Mouse (Mus musculus): ENCODE results near the gene Mia. TPM values are rescaled to one million over a fixed set of nuclear protein-coding genes. Genes with fewer than 3 reads are reported as not detected.

Gene Mia
- polyA plus RNA-seq, 1 experiment from 2014 or later = 53.5 TPM

- no peak; the same call in 1 of the 2 replicates for ATAC-seq (ENCODE audit: insufficient number of reproducible peaks, low FRiP score, low TSS enrichment, low read depth)
- Histone ChIP-seq H3K9ac (no peak overlapping the region), H3K27me3 (no peaks in the 10 kb centered on the region), H3K4me3 (replicated peaks) (no peak overlapping the region), H3K4me2 (replicated peaks) (no peak overlapping the region), H3K27ac (replicated peaks) (no peak overlapping the region), H3K4me1 (no peaks in the 10 kb centered on the region), H3K9me3 (replicated peaks) (no peaks in the 10 kb centered on the region), H3K36me3 (peaks cover 58% of the 10 kb centered on the region)
- 92% methylated on average over 8 of the region's 8 CpGs for WGBS
These were observed 22.9 kb upstream of the Mia start for GRCm38 (mm10) chr7:27203730-27204449.

- no peak overlapping the region for H3K4me3 ChIP-seq (replicated peaks)
- WGBS = 94% methylated on average over 8 of the region's 8 CpGs
- H3K4me2 ChIP-seq (replicated peaks) = no peak overlapping the region
- no peak overlapping the region for H3K9ac ChIP-seq
- ATAC-seq (ENCODE audit: insufficient number of reproducible peaks, low FRiP score, low TSS enrichment, low read depth) = no peak
- peaks cover 33% of the 10 kb centered on the region for H3K36me3 ChIP-seq
- no peaks in the 10 kb centered on the region for H3K27me3 ChIP-seq
- peaks cover 17% of the 10 kb centered on the region for H3K4me1 ChIP-seq
- no peaks in the 10 kb centered on the region for H3K9me3 ChIP-seq (replicated peaks)
- no peak overlapping the region for H3K27ac ChIP-seq (replicated peaks)
These were observed 17.8 kb upstream of the Mia start for GRCm38 (mm10) chr7:27198779-27199178.

GRCm38 (mm10) chr7:27198355-27198754 lies 17.4 kb upstream of the Mia start:
- peaks cover 18% of the 10 kb centered on the region for H3K4me1 ChIP-seq
- no peaks in the 10 kb centered on the region for H3K9me3 ChIP-seq (replicated peaks)
- H3K9ac ChIP-seq = no peak overlapping the region
- no peak overlapping the region for H3K4me3 ChIP-seq (replicated peaks)
- H3K4me2 ChIP-seq (replicated peaks) = no peak overlapping the region
- no peak for ATAC-seq (ENCODE audit: insufficient number of reproducible peaks, low FRiP score, low TSS enrichment, low read depth)
- no peaks in the 10 kb centered on the region for H3K27me3 ChIP-seq
- H3K36me3 ChIP-seq = peaks cover 33% of the 10 kb centered on the region
- no peak overlapping the region for H3K27ac ChIP-seq (replicated peaks)

- peaks cover 33% of the 10 kb centered on the region for H3K36me3 ChIP-seq
- H3K9me3 ChIP-seq (replicated peaks) = no peaks in the 10 kb centered on the region
- ATAC-seq (ENCODE audit: insufficient number of reproducible peaks, low FRiP score, low TSS enrichment, low read depth) = no peak
- H3K4me2 ChIP-seq (replicated peaks) = no peak overlapping the region
- H3K9ac ChIP-seq = no peak overlapping the region
- H3K4me3 ChIP-seq (replicated peaks) = no peak overlapping the region
- peaks cover 18% of the 10 kb centered on the region for H3K4me1 ChIP-seq
- H3K27me3 ChIP-seq = no peaks in the 10 kb centered on the region
- no peak overlapping the region for H3K27ac ChIP-seq (replicated peaks)
- 91% methylated on average over 8 of the region's 8 CpGs for WGBS
These were observed 16.7 kb upstream of the Mia start for GRCm38 (mm10) chr7:27197634-27198033.

- Histone ChIP-seq H3K9ac (no peak overlapping the region), H3K4me2 (replicated peaks) (no peak overlapping the region), H3K36me3 (peaks cover 36% of the 10 kb centered on the region), H3K4me1 (peaks cover 18% of the 10 kb centered on the region), H3K4me3 (replicated peaks) (no peak overlapping the region), H3K27ac (replicated peaks) (no peak overlapping the region), H3K9me3 (replicated peaks) (no peaks in the 10 kb centered on the region), H3K27me3 (no peaks in the 10 kb centered on the region)
- no peak for ATAC-seq (ENCODE audit: insufficient number of reproducible peaks, low FRiP score, low TSS enrichment, low read depth)
- 86% methylated on average over 3 of the region's 3 CpGs for WGBS
These were observed 16.2 kb upstream of the Mia start for GRCm38 (mm10) chr7:27197136-27197535.

- Histone ChIP-seq H3K27ac (replicated peaks) (peak within 1 kb of the TSS; percentile 100), H3K27me3 (no peaks in the 10 kb centered on the region), H3K4me1 (peaks cover 18% of the 10 kb centered on the region), H3K9me3 (replicated peaks) (no peaks in the 10 kb centered on the region), H3K4me2 (replicated peaks) (peak within 1 kb of the TSS; percentile 78), H3K36me3 (peaks cover 41% of the 10 kb centered on the region), H3K9ac (peak within 1 kb of the TSS; percentile 97), H3K4me3 (replicated peaks) (peak within 1 kb of the TSS; percentile 91)
- under 1% methylated on average over 64 of the region's 64 CpGs for WGBS
- ATAC-seq (ENCODE audit: insufficient number of reproducible peaks, low FRiP score, low TSS enrichment, low read depth) = peak; percentile 99
These were observed 15.0 kb upstream of the Mia start, which contains the start of the genes BC024978 and Snrpa for GRCm38 (mm10) chr7:27195681-27196611. Gene BC024978 (plus strand): TSS chr7:27195781. Gene Snrpa (minus strand): TSS chr7:27196271.

GRCm38 (mm10) chr7:27193731-27194130 lies 12.8 kb upstream of the Mia start:
- H3K27me3 ChIP-seq = no peaks in the 10 kb centered on the region
- no peak overlapping the region for H3K4me2 ChIP-seq (replicated peaks)
- H3K4me3 ChIP-seq (replicated peaks) = no peak overlapping the region
- H3K9me3 ChIP-seq (replicated peaks) = no peaks in the 10 kb centered on the region
- H3K4me1 ChIP-seq = peaks cover 18% of the 10 kb centered on the region
- H3K9ac ChIP-seq = no peak overlapping the region
- WGBS = 85% methylated on average over 4 of the region's 4 CpGs
- no peak overlapping the region for H3K27ac ChIP-seq (replicated peaks)
- peaks cover 60% of the 10 kb centered on the region for H3K36me3 ChIP-seq
- no peak for ATAC-seq (ENCODE audit: insufficient number of reproducible peaks, low FRiP score, low TSS enrichment, low read depth)

- H3K36me3 ChIP-seq = peaks cover 67% of the 10 kb centered on the region
These were observed 11.5 kb upstream of the Mia start for GRCm38 (mm10) chr7:27192434-27192833.

GRCm38 (mm10) chr7:27189271-27189931 lies 8.4 kb upstream of the Mia start:
- no peak for ATAC-seq (ENCODE audit: insufficient number of reproducible peaks, low FRiP score, low TSS enrichment, low read depth)
- peaks cover 95% of the 10 kb centered on the region for H3K36me3 ChIP-seq
- 95% methylated on average over 10 of the region's 10 CpGs for WGBS
- H3K4me3 ChIP-seq (replicated peaks) = no peak overlapping the region
- H3K27ac ChIP-seq (replicated peaks) = no peak overlapping the region
- H3K4me2 ChIP-seq (replicated peaks) = no peak overlapping the region
- no peaks in the 10 kb centered on the region for H3K27me3 ChIP-seq
- no peaks in the 10 kb centered on the region for H3K9me3 ChIP-seq (replicated peaks)
- peaks cover 6% of the 10 kb centered on the region for H3K4me1 ChIP-seq
- no peak overlapping the region for H3K9ac ChIP-seq

More at GRCm38 (mm10) chr7:27192434-27192833, 11.5 kb upstream of the Mia start:
- no peak for ATAC-seq (ENCODE audit: insufficient number of reproducible peaks, low FRiP score, low TSS enrichment, low read depth)
- no peaks in the 10 kb centered on the region for H3K27me3 ChIP-seq
- no peak overlapping the region for H3K27ac ChIP-seq (replicated peaks)
- no peak overlapping the region for H3K4me3 ChIP-seq (replicated peaks)
- 94% methylated on average over 5 of the region's 5 CpGs for WGBS
- H3K4me1 ChIP-seq = peaks cover 18% of the 10 kb centered on the region
- no peak overlapping the region for H3K9ac ChIP-seq
- H3K4me2 ChIP-seq (replicated peaks) = no peak overlapping the region
- no peaks in the 10 kb centered on the region for H3K9me3 ChIP-seq (replicated peaks)

- ATAC-seq (ENCODE audit: insufficient number of reproducible peaks, low FRiP score, low TSS enrichment, low read depth) = no peak
- H3K9ac ChIP-seq = no peak overlapping the region
- no peak overlapping the region for H3K4me3 ChIP-seq (replicated peaks)
- no peaks in the 10 kb centered on the region for H3K27me3 ChIP-seq
- 90% methylated on average over 5 of the region's 5 CpGs for WGBS
- H3K27ac ChIP-seq (replicated peaks) = no peak overlapping the region
- H3K4me1 ChIP-seq = no peaks in the 10 kb centered on the region
- peaks cover 76% of the 10 kb centered on the region for H3K36me3 ChIP-seq
- no peak overlapping the region for H3K4me2 ChIP-seq (replicated peaks)
- H3K9me3 ChIP-seq (replicated peaks) = no peaks in the 10 kb centered on the region
These were observed 5.0 kb upstream of the Mia start for GRCm38 (mm10) chr7:27185986-27186385.

GRCm38 (mm10) chr7:27184964-27185363 lies 4.0 kb upstream of the Mia start:
- Histone ChIP-seq H3K27me3 (no peaks in the 10 kb centered on the region), H3K4me2 (replicated peaks) (no peak overlapping the region), H3K27ac (replicated peaks) (no peak overlapping the region), H3K4me1 (no peaks in the 10 kb centered on the region), H3K9ac (no peak overlapping the region), H3K9me3 (replicated peaks) (no peaks in the 10 kb centered on the region), H3K36me3 (peaks cover 65% of the 10 kb centered on the region), H3K4me3 (replicated peaks) (no peak overlapping the region)
- WGBS = 64% methylated on average over 3 of the region's 3 CpGs
- no peak for ATAC-seq (ENCODE audit: insufficient number of reproducible peaks, low FRiP score, low TSS enrichment, low read depth)

Data from embryonic facial prominence, embryonic 15.5 days (tissue).